ENCODE assay signal across 18 mouse cellular contexts in genomic region chr4:44917312-44917848, GRCm38 (mm10).
DNase-seq lines count a peak whose midpoint lies in the region; ATAC-seq and TF ChIP-seq lines count a peak whose summit lies in the region.
"Had no signal": no experiment of that assay in that cellular context is flagged by ENCODE, and none has a peak within 500 bp of the region (broad histone marks: within the 10 kb centered on the region; RNA-seq: fewer than 3 reads in every experiment).

No protein-coding gene starts in this region.

- 27% methylated on average over 5 of the region's 5 CpGs for WGBS in forebrain, embryonic 12.5 days
- WGBS in forebrain, embryonic 11.5 days: 33% methylated on average over 5 of the region's 5 CpGs
- WGBS in liver, embryonic 13.5 days (ENCODE audit: insufficient replicate concordance): 71% methylated on average over 5 of the region's 5 CpGs
- 78% methylated on average over 5 of the region's 5 CpGs for WGBS in liver, embryonic 12.5 days (ENCODE audit: insufficient replicate concordance)
- 76% methylated on average over 5 of the region's 5 CpGs for WGBS in intestine, embryonic 15.5 days
- WGBS in thymus, adult 2 months: 96% methylated on average over 5 of the region's 5 CpGs

- ATAC-seq in forebrain, embryonic 12.5 days (ENCODE audit: low FRiP score): no peak
- ATAC-seq in forebrain, embryonic 11.5 days (replicated peaks; ENCODE audit: low FRiP score): no peak
- peak; percentile 53; the same call in 1 of the 2 replicates for ATAC-seq in liver, embryonic 13.5 days (ENCODE audit: low read depth)
- no peak for ATAC-seq in liver, embryonic 12.5 days
- peak; percentile 48 for ATAC-seq in megakaryocyte-erythroid progenitor cell, adult 5-6 weeks (replicated peaks; ENCODE audit: low FRiP score, low TSS enrichment, poor library complexity, severe bottlenecking)
- no peak for ATAC-seq in intestine, embryonic 15.5 days

- TF ChIP-seq POLR2A in brain, embryonic 14.5 days (IDR thresholded peaks at IDR 0.05; ENCODE audit: borderline replicate concordance, extremely low read depth, insufficient read depth, insufficient read length, poor library complexity, severe bottlenecking): no peak
- no peak for TF ChIP-seq POLR2A in thymus, adult 2 months (IDR thresholded peaks at IDR 0.05; ENCODE audit: control insufficient read depth, extremely low read depth, insufficient read depth, low read length, poor library complexity)

- H3K36me3 ChIP-seq in forebrain, embryonic 12.5 days (replicated peaks): 0 out of 2 replicates have a peak, but pooled peaks cover 3% of the 10 kb centered on the region
- H3K36me3 ChIP-seq in forebrain, embryonic 11.5 days (ENCODE audit: control insufficient read depth, insufficient read depth, low read length): no peaks in the 10 kb centered on the region
- H3K36me3 ChIP-seq in liver, embryonic 13.5 days: peaks cover 4% of the 10 kb centered on the region; the same call in 1 of the 2 replicates
- peaks cover 4% of the 10 kb centered on the region for H3K36me3 ChIP-seq in liver, embryonic 12.5 days
- no peaks in the 10 kb centered on the region for H3K36me3 ChIP-seq in intestine, embryonic 15.5 days
- no peaks in the 10 kb centered on the region for H3K36me3 ChIP-seq in thymus, adult 2 months (ENCODE audit: control insufficient read depth, insufficient read depth, low read length)

- H3K9me3 ChIP-seq in forebrain, embryonic 12.5 days: no peaks in the 10 kb centered on the region
- no peaks in the 10 kb centered on the region for H3K9me3 ChIP-seq in forebrain, embryonic 11.5 days (ENCODE audit: control insufficient read depth, low read length)
- no peaks in the 10 kb centered on the region for H3K9me3 ChIP-seq in liver, embryonic 13.5 days (replicated peaks)
- no peaks in the 10 kb centered on the region for H3K9me3 ChIP-seq in liver, embryonic 12.5 days (replicated peaks)
- H3K9me3 ChIP-seq in intestine, embryonic 15.5 days: no peaks in the 10 kb centered on the region
- H3K9me3 ChIP-seq: embryonic facial prominence, embryonic 10.5 days; megakaryocyte, embryonic 14.5 days had no signal

- TF ChIP-seq CTCF in brain, embryonic 14.5 days (IDR thresholded peaks at IDR 0.05; ENCODE audit: borderline replicate concordance, extremely low read depth, insufficient read depth, insufficient read length): no peak
- TF ChIP-seq CTCF in thymus, adult 2 months (IDR thresholded peaks at IDR 0.05; ENCODE audit: borderline replicate concordance, control insufficient read depth, extremely low read depth, insufficient read depth, low read length, poor library complexity): no peak

- no peaks in the 10 kb centered on the region for H3K27me3 ChIP-seq in forebrain, embryonic 12.5 days
- H3K27me3 ChIP-seq in forebrain, embryonic 11.5 days (ENCODE audit: control insufficient read depth, insufficient read depth, low read length): no peaks in the 10 kb centered on the region
- H3K27me3 ChIP-seq in liver, embryonic 13.5 days: no peaks in the 10 kb centered on the region
- H3K27me3 ChIP-seq in liver, embryonic 12.5 days (replicated peaks): no peaks in the 10 kb centered on the region
- no peaks in the 10 kb centered on the region for H3K27me3 ChIP-seq in intestine, embryonic 15.5 days (replicated peaks)
- H3K27me3 ChIP-seq in thymus, adult 2 months (ENCODE audit: control insufficient read depth, insufficient read depth, low read length): no peaks in the 10 kb centered on the region
- H3K27me3 ChIP-seq: megakaryocyte, embryonic 14.5 days had no signal

- H3K9ac ChIP-seq in forebrain, embryonic 12.5 days: no peak overlapping the region
- no peak overlapping the region for H3K9ac ChIP-seq in forebrain, embryonic 11.5 days (ENCODE audit: low read length)
- H3K9ac ChIP-seq in liver, embryonic 13.5 days: no peak overlapping the region
- no peak overlapping the region for H3K9ac ChIP-seq in liver, embryonic 12.5 days
- H3K9ac ChIP-seq in intestine, embryonic 15.5 days: no peak overlapping the region

- no peak overlapping the region for H3K4me2 ChIP-seq in forebrain, embryonic 12.5 days
- no peak overlapping the region for H3K4me2 ChIP-seq in forebrain, embryonic 11.5 days (ENCODE audit: low read depth, low read length, severe bottlenecking)
- no peak overlapping the region for H3K4me2 ChIP-seq in liver, embryonic 13.5 days
- H3K4me2 ChIP-seq in liver, embryonic 12.5 days: no peak overlapping the region
- no peak overlapping the region for H3K4me2 ChIP-seq in intestine, embryonic 15.5 days (replicated peaks)

- no peak for DNase-seq in forebrain, embryonic 11.5 days (ENCODE audit: low spot score)
- no peak for DNase-seq in liver, embryonic 13.5 days
- peak; percentile 11 for DNase-seq in brain, embryonic 14.5 days (ENCODE audit: low read depth)
- no peak for DNase-seq in thymus, adult 2 months
- DNase-seq: adrenal gland, adult 2 months; cerebellum, adult 9-10 months; gastrocnemius, postnatal 10 days; heart, adult 2 months; heart, postnatal 36 days; layer of hippocampus, postnatal 36 days; lung, adult 18-20 months; lung, postnatal 14 days had no signal

- H3K27ac ChIP-seq in forebrain, embryonic 12.5 days: 0 out of 2 replicates have a peak overlapping the region, but pooled peaks have one; percentile 32
- no peak overlapping the region for H3K27ac ChIP-seq in forebrain, embryonic 11.5 days (ENCODE audit: low read depth, low read length)
- no peak overlapping the region; the same call in 1 of the 2 replicates for H3K27ac ChIP-seq in liver, embryonic 13.5 days
- H3K27ac ChIP-seq in liver, embryonic 12.5 days: no peak overlapping the region
- H3K27ac ChIP-seq in intestine, embryonic 15.5 days: no peak overlapping the region
- H3K27ac ChIP-seq in thymus, adult 2 months (ENCODE audit: control insufficient read depth, insufficient read depth, low read length): no peak overlapping the region
- H3K27ac ChIP-seq: embryonic facial prominence, embryonic 10.5 days; heart, adult 2 months had no signal

- H3K4me1 ChIP-seq in forebrain, embryonic 12.5 days: peaks cover 12% of the 10 kb centered on the region
- H3K4me1 ChIP-seq in forebrain, embryonic 11.5 days (replicated peaks; ENCODE audit: control insufficient read depth, insufficient read depth, low read length): 0 out of 2 replicates have a peak, but pooled peaks cover 2% of the 10 kb centered on the region
- peaks cover 12% of the 10 kb centered on the region for H3K4me1 ChIP-seq in liver, embryonic 13.5 days (replicated peaks)
- H3K4me1 ChIP-seq in liver, embryonic 12.5 days: peaks cover 14% of the 10 kb centered on the region; the same call in 1 of the 2 replicates
- H3K4me1 ChIP-seq in intestine, embryonic 15.5 days (replicated peaks): no peaks in the 10 kb centered on the region
- H3K4me1 ChIP-seq in thymus, adult 2 months (replicated peaks; ENCODE audit: control insufficient read depth, insufficient read depth, low read length): no peaks in the 10 kb centered on the region
- H3K4me1 ChIP-seq: megakaryocyte, embryonic 14.5 days had no signal

- H3K4me3 ChIP-seq in forebrain, embryonic 12.5 days (replicated peaks): no peak overlapping the region
- H3K4me3 ChIP-seq in forebrain, embryonic 11.5 days (ENCODE audit: low read depth, low read length): no peak overlapping the region
- H3K4me3 ChIP-seq in liver, embryonic 13.5 days (replicated peaks): no peak overlapping the region
- H3K4me3 ChIP-seq in liver, embryonic 12.5 days: no peak overlapping the region
- H3K4me3 ChIP-seq in intestine, embryonic 15.5 days (replicated peaks): no peak overlapping the region
- H3K4me3 ChIP-seq in thymus, adult 2 months (ENCODE audit: control insufficient read depth, insufficient read depth, low read length): no peak overlapping the region
- H3K4me3 ChIP-seq: embryonic facial prominence, embryonic 10.5 days; heart, adult 2 months; megakaryocyte, embryonic 14.5 days had no signal

Comparison
In these comparisons a context has a peak if more than half of its experiments do, and no peak if none do; other contexts are left out.
1. ATAC-seq: peak in liver, embryonic 13.5 days (single experiment) and megakaryocyte-erythroid progenitor cell, adult 5-6 weeks (single experiment); none in forebrain, embryonic 12.5 days (single experiment), forebrain, embryonic 11.5 days (single experiment), liver, embryonic 12.5 days (single experiment) and intestine, embryonic 15.5 days (single experiment).